In genomic region chr2:167081639-167082038, GRCm38 (mm10) we compare ENCODE assay signal across 9 mouse cellular contexts. TPM values are rescaled to one million over a fixed set of nuclear protein-coding genes. Genes with fewer than 3 reads are reported as not detected.
DNase-seq lines count a peak whose midpoint lies in the region; ATAC-seq lines count a peak whose summit lies in the region.
"Had no signal": no experiment of that assay in that cellular context is flagged by ENCODE, and none has a peak within 500 bp of the region (broad histone marks: within the 10 kb centered on the region; RNA-seq: fewer than 3 reads in every experiment).

No protein-coding gene starts in this region.

- H3K4me3 ChIP-seq in kidney, embryonic 14.5 days (ENCODE audit: low read length), result no peak overlapping the region

- ATAC-seq in kidney, embryonic 14.5 days (ENCODE audit: low FRiP score, low TSS enrichment), result peak; percentile 81

- no peaks in the 10 kb centered on the region for H3K9me3 ChIP-seq in kidney, embryonic 14.5 days (ENCODE audit: control insufficient read depth, low read length)

- no peak overlapping the region for H3K4me2 ChIP-seq in kidney, embryonic 14.5 days (replicated peaks; ENCODE audit: low read depth, low read length)

- H3K36me3 ChIP-seq in kidney, embryonic 14.5 days (ENCODE audit: control insufficient read depth, insufficient read depth, low read length), result no peaks in the 10 kb centered on the region

- H3K27ac ChIP-seq in kidney, embryonic 14.5 days (ENCODE audit: low read depth, low read length), result no peak overlapping the region
- H3K27ac ChIP-seq: liver, embryonic 14.5 days had no signal

- 9% methylated on average over 4 of the region's 4 CpGs for WGBS in kidney, embryonic 14.5 days

- H3K27me3 ChIP-seq in kidney, embryonic 14.5 days (ENCODE audit: control insufficient read depth, insufficient read depth, low read length), result no peaks in the 10 kb centered on the region

- DNase-seq in kidney, adult 9 months, result no peak
- peak; percentile 49 for DNase-seq in brain, adult 2 months (ENCODE audit: low read depth, low spot score)
- DNase-seq in induced T-regulatory cell, adult 2 months (ENCODE audit: low read depth), result peak; percentile 67
- peak; percentile 47 for DNase-seq in neural tube, embryonic 10.5 days (ENCODE audit: extremely low spot score, low spot score)
- DNase-seq in cerebellum, adult 8-10 months, result no peak
- no peak for DNase-seq in right cerebral cortex, adult 2 months (ENCODE audit: low spot score in 2 of 2)
- no peak for DNase-seq in left cerebral cortex, adult 18-20 months (ENCODE audit: low spot score in 2 of 2)

- H3K9ac ChIP-seq in kidney, embryonic 14.5 days (ENCODE audit: low read depth, low read length), result no peak overlapping the region
- H3K9ac ChIP-seq: liver, embryonic 14.5 days had no signal

- H3K4me1 ChIP-seq in kidney, embryonic 14.5 days (ENCODE audit: control insufficient read depth, insufficient read depth, low read length), result peaks cover 17% of the 10 kb centered on the region; the same call in 1 of the 2 replicates

RNA-seq across cellular contexts. Expression of gene Znfx1, which starts 18.8 kb away (rescaled TPM):
- 4.3 and 10.5 TPM in 2 replicates for polyA plus RNA-seq in kidney, embryonic 14.5 days (2014; fragmentation: Nextera tagmentation; extraction: Ambion mirVana)
- total RNA-seq in left cerebral cortex, adult 18-20 months (2021), result 10 to 100 TPM; 77.2 to 78.9 TPM

Comparison
In these comparisons a context has a peak if more than half of its experiments do, and no peak if none do; other contexts are left out.
1. DNase-seq: peak in brain, adult 2 months (single experiment), induced T-regulatory cell, adult 2 months (single experiment) and neural tube, embryonic 10.5 days (single experiment); none in kidney, adult 9 months (single experiment), cerebellum, adult 8-10 months (single experiment), right cerebral cortex, adult 2 months (0 of 2) and left cerebral cortex, adult 18-20 months (0 of 2).